Mouse (Mus musculus) heart, adult 8-10 months (tissue): ENCODE results near the gene Dlgap1. TPM values are rescaled to one million over a fixed set of nuclear protein-coding genes. Genes with fewer than 3 reads are reported as not detected.

Source experiments
- DNase-seq: peaks from one replicate; pipeline ENCODE4 v3.0.0; 2022; ENCODE audit warnings: low spot score
- microRNA-seq: library from miRNA; unstranded; fragments of <30 nt; microRNA quantifications from one replicate; pipeline ENCODE4 v1.2.0, GENCODE M21; 2022
- total RNA-seq, 4 experiments: library from RNA; stranded (reverse); gene quantifications; 2 replicates each; pipeline ENCODE4 v1.2.4; 2022

Gene Dlgap1
- total RNA-seq, 4 experiments from 2014 or later, result 0.49 to 1.1 (median 0.80) TPM

- no peak for DNase-seq
Measured at GRCm38 (mm10) chr17:70856871-70857415, 888.1 kb downstream of the Dlgap1 start.

- DNase-seq, result no peak
Measured at GRCm38 (mm10) chr17:70858814-70859213, 889.9 kb downstream of the Dlgap1 start.

- DNase-seq, result no peak
Measured at GRCm38 (mm10) chr17:70864117-70864516, 895.2 kb downstream of the Dlgap1 start.

GRCm38 (mm10) chr17:70864645-70865044 lies 895.8 kb downstream of the Dlgap1 start:
- DNase-seq, result no peak

- DNase-seq, result no peak
Measured at GRCm38 (mm10) chr17:70865060-70865604, 896.3 kb downstream of the Dlgap1 start.

GRCm38 (mm10) chr17:70866029-70866428 lies 897.2 kb downstream of the Dlgap1 start:
- DNase-seq, result no peak

- no peak for DNase-seq
Measured at GRCm38 (mm10) chr17:70866538-70867114, 897.8 kb downstream of the Dlgap1 start.

- DNase-seq, result no peak
Measured at GRCm38 (mm10) chr17:70868577-70869229, 899.8 kb downstream of the Dlgap1 start.

GRCm38 (mm10) chr17:70870581-70870980 lies 901.7 kb downstream of the Dlgap1 start:
- no peak for DNase-seq

Small RNAs within 50 kb of the gene (microRNA-seq; reads per million reads assigned to microRNA genes)
- gene Mir1195, result not detected
